Mouse (Mus musculus) thymus, adult 2 months (tissue): Measurements from ENCODE around the gene Cldn13. TPM values are rescaled to one million over a fixed set of nuclear protein-coding genes. Genes with fewer than 3 reads are reported as not detected.

ENCODE experiments used
- DNase-seq: peaks from one replicate; pipeline ENCODE4 v3.0.0; 2021
- H3K27ac ChIP-seq: fragments of 200-500 bp; 2 replicates; pipeline ENCODE4 v1.5.1; 2012; ENCODE audit warnings: low read length, control low read depth; ENCODE audit not compliant: control insufficient read depth, insufficient read depth
- H3K27me3 ChIP-seq: fragments of 200-500 bp; 2 replicates; pipeline ENCODE4 v1.6.1; 2012; ENCODE audit warnings: mild to moderate bottlenecking, low read length, moderate library complexity, mixed read lengths; ENCODE audit not compliant: control insufficient read depth, insufficient read depth
- H3K36me3 ChIP-seq: fragments of 200-500 bp; 2 replicates; pipeline ENCODE4 v1.6.1; 2012; ENCODE audit warnings: mild to moderate bottlenecking, low read length, moderate library complexity; ENCODE audit not compliant: control insufficient read depth, insufficient read depth
- H3K4me1 ChIP-seq: fragments of 200-500 bp; replicated peaks from 2 replicates; pipeline ENCODE4 v1.6.1; 2012; ENCODE audit warnings: low read length; ENCODE audit not compliant: control insufficient read depth, insufficient read depth
- H3K4me3 ChIP-seq: fragments of 200-500 bp; 2 replicates; pipeline ENCODE4 v1.5.1; 2012; ENCODE audit warnings: mild to moderate bottlenecking, low read length, control low read depth, moderate library complexity; ENCODE audit not compliant: control insufficient read depth, insufficient read depth
- CTCF ChIP-seq: fragments of 200-500 bp; IDR thresholded peaks from 2 replicates; pipeline ENCODE4 v1.5.1; 2012; ENCODE audit warnings: mild to moderate bottlenecking, control low read depth, low read length, moderate library complexity, borderline replicate concordance; ENCODE audit not compliant: control insufficient read depth, poor library complexity, insufficient read depth; ENCODE audit errors: extremely low read depth
- POLR2A ChIP-seq: fragments of 200-500 bp; IDR thresholded peaks from 2 replicates; pipeline ENCODE4 v1.6.1; 2012; ENCODE audit warnings: mild to moderate bottlenecking, low read length, control low read depth, moderate library complexity; ENCODE audit not compliant: control insufficient read depth, poor library complexity, insufficient read depth; ENCODE audit errors: extremely low read depth
- WGBS: fragments of 180-500 bp; shearing (Covaris S2); methylation state at CpG from one replicate; pipeline ENCODE4 v1.1.7; 2018; 5-methylcytosine and 5-hydroxymethylcytosine counted together
- polyA plus RNA-seq: library from polyadenylated mRNA; depleted of rRNA; stranded (reverse); fragments of >200 nt; gene quantifications from 2 replicates; pipeline ENCODE4 v1.2.3, GENCODE M21; 2012

Cldn13 gene
- polyA plus RNA-seq, 1 experiment: 1.9 TPM

DNA sequence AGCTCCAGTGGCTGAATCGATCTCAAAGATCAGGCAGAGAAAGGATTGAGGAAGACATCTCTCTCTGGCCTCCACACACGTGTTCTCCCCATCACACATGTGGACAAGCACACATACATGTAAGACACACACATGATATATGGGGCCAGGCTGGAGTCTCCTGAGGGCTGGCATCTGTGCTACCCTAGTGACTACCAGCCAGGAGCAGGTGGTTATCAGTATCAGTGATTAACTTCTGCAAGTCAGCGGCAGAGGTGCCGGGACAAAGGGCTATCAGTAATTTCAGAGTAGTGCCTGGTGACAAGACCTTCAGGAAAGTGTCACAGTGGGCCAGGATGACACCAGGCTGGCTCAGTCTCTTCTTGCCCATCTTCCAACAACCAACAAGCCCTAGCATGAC, 1.6 kb downstream of the Cldn13 start:
- TF ChIP-seq CTCF: no peak
- TF ChIP-seq POLR2A: no peak
- 96% methylated on average over 4 of the region's 4 CpGs for WGBS
- no peak overlapping the region for H3K27ac ChIP-seq
- H3K4me3 ChIP-seq: no peak overlapping the region
- DNase-seq: no peak
- H3K4me1 ChIP-seq: no peaks in the 10 kb centered on the region
- H3K27me3 ChIP-seq: no peaks in the 10 kb centered on the region; the same call in 1 of the 2 replicates
- H3K36me3 ChIP-seq: no peaks in the 10 kb centered on the region

- TF ChIP-seq CTCF (no peak), POLR2A (no peak)
- H3K27ac ChIP-seq: no peak overlapping the region
- no peaks in the 10 kb centered on the region for H3K4me1 ChIP-seq
- H3K36me3 ChIP-seq: no peaks in the 10 kb centered on the region
- DNase-seq: no peak
- H3K4me3 ChIP-seq: no peak overlapping the region
- WGBS: 73% methylated on average over 3 of the region's 3 CpGs
- H3K27me3 ChIP-seq: no peaks in the 10 kb centered on the region; the same call in 1 of the 2 replicates
These were observed 2.0 kb downstream of the Cldn13 start for GRCm38 (mm10) chr5:134913352-134913751.

GRCm38 (mm10) chr5:134911901-134912300, 3.4 kb downstream of the Cldn13 start:
- 91% methylated on average over 2 of the region's 2 CpGs for WGBS
- Histone ChIP-seq H3K27me3 (no peaks in the 10 kb centered on the region), H3K36me3 (no peaks in the 10 kb centered on the region), H3K27ac (no peak overlapping the region), H3K4me1 (no peaks in the 10 kb centered on the region), H3K4me3 (no peak overlapping the region)
- DNase-seq: no peak
- no peak for TF ChIP-seq CTCF
- TF ChIP-seq POLR2A: no peak

- Histone ChIP-seq H3K4me3 (no peak overlapping the region), H3K4me1 (no peaks in the 10 kb centered on the region), H3K27ac (no peak overlapping the region), H3K27me3 (no peaks in the 10 kb centered on the region), H3K36me3 (no peaks in the 10 kb centered on the region)
- no peak for TF ChIP-seq POLR2A
- peak; percentile 99 for TF ChIP-seq CTCF
- DNase-seq: peak; percentile 96
- under 1% methylated on average over 13 of the region's 13 CpGs for WGBS
These were observed 8.2 kb downstream of the Cldn13 start for GRCm38 (mm10) chr5:134907135-134907534.

GRCm38 (mm10) chr5:134906633-134907032, 8.7 kb downstream of the Cldn13 start, which contains the start of gene Tmem270:
Gene Tmem270 (minus strand): TSS chr5:134906733.
- Histone ChIP-seq H3K27ac (no peak within 1 kb of the TSS), H3K4me1 (no peaks in the 10 kb centered on the region), H3K36me3 (no peaks in the 10 kb centered on the region), H3K4me3 (no peak within 1 kb of the TSS), H3K27me3 (no peaks in the 10 kb centered on the region)
- TF ChIP-seq CTCF: no peak
- no peak for DNase-seq
- WGBS: 91% methylated on average over 6 of the region's 6 CpGs

DNA sequence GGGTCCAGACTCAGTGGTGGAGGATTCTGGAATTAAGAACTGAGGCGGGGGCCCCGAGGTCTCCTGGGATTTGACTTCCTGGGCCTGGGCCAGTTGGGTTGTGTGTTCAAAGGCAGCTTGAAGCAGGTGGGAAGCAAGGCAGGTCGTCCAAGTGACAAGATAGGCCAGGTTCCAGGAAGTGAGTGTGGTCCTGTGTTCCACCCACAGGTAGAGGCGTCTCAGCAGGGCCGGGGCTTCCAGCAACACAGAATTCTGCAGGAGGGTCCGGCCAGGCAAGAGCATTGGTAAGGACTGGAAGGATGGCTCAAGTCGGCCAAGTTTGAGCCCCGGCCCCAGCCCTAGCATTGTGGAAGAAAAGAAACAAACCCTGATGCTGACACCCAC, 13.7 kb downstream of the Cldn13 start:
- DNase-seq: no peak
- WGBS: 81% methylated on average over 8 of the region's 8 CpGs
- Histone ChIP-seq H3K27ac (no peak overlapping the region), H3K36me3 (no peaks in the 10 kb centered on the region), H3K4me3 (no peak overlapping the region), H3K27me3 (no peaks in the 10 kb centered on the region), H3K4me1 (no peaks in the 10 kb centered on the region)
- TF ChIP-seq POLR2A (no peak), CTCF (no peak)

DNA sequence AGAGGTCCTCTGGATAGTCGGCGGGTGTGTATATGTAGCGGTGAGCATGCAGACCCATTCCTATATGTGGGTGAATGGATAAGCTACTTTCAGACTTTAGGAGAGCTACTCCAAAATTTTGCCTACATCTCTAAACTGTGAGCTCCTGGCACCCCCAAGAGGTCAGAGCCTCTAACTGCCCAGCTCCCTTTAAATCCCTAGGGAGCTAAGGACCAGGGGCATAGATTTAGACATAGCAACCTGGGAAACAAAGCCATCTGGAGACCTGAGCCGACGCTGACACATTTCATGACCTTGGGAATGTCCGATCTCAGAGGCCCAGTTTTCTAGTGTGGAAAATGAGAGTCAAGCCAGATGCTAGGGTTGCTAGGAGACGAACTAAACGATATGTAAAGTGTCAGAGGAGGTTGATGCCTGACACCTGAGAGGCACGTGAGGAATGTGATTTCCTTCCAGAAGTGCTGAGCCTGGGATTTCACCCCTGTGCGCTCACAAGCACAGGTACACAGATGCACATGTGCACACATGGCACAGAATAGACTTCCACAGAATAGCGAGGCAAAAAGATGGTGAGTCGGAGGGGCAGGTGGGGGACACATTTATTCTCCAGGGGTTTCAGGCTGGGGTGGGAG, 14.2 kb downstream of the Cldn13 start:
- WGBS: 57% methylated on average over 12 of the region's 12 CpGs
- no peak overlapping the region for H3K27ac ChIP-seq

More for the DNA sequence above, 14.2 kb downstream of the Cldn13 start:
- Histone ChIP-seq H3K4me1 (no peaks in the 10 kb centered on the region), H3K27me3 (no peaks in the 10 kb centered on the region), H3K4me3 (no peak overlapping the region), H3K36me3 (no peaks in the 10 kb centered on the region)
- DNase-seq: peak; percentile 11
- TF ChIP-seq POLR2A (no peak), CTCF (no peak)
